ENCODE assay signal across 28 mouse cellular contexts in the genomic region with DNA sequence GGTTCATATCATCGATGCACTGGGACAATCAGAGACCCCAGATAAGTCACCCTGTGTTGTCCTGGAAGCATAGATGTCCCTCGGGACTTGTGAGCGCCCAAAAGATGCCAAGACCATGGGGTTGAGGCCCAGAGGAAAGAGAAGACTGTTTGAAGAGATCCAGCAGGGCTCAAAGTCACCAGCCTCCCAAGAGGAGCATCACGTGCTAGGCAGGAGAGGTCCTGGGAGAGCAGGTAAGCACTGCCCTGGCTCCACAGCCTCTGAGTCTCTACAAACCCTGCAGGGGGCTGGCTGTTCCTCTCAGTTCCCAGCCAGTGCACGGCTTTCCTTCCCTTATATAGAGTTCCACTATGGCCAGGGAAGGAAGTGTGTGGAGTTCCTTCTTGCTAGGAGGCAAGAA.
A peak's percentile ranks its signal among the peaks of the same experiment; 100 is the strongest.
DNase-seq lines count a peak whose midpoint lies in the region; ATAC-seq and TF ChIP-seq lines count a peak whose summit lies in the region.
"Had no signal": no experiment of that assay in that cellular context is flagged by ENCODE, and none has a peak within 500 bp of the region (broad histone marks: within the 10 kb centered on the region; RNA-seq: fewer than 3 reads in every experiment).

No protein-coding gene starts in this region.

- no peaks in the 10 kb centered on the region for H3K9me3 ChIP-seq in heart, embryonic 11.5 days (replicated peaks; ENCODE audit: control insufficient read depth, low read length)
- H3K9me3 ChIP-seq in heart, postnatal 0 days (replicated peaks; ENCODE audit: control insufficient read depth, low read length): no peaks in the 10 kb centered on the region
- H3K9me3 ChIP-seq: forebrain, embryonic 13.5 days; hindbrain, embryonic 10.5 days; hindbrain, embryonic 15.5 days; limb, embryonic 15.5 days; liver, embryonic 15.5 days had no signal

- H3K36me3 ChIP-seq in heart, embryonic 11.5 days (ENCODE audit: control insufficient read depth, insufficient read depth, low read length): no peaks in the 10 kb centered on the region
- no peaks in the 10 kb centered on the region for H3K36me3 ChIP-seq in kidney, adult 2 months (ENCODE audit: control insufficient read depth, insufficient read depth, low read length)
- no peaks in the 10 kb centered on the region for H3K36me3 ChIP-seq in heart, postnatal 0 days (replicated peaks; ENCODE audit: control insufficient read depth, insufficient read depth, low read length)
- H3K36me3 ChIP-seq: hindbrain, embryonic 10.5 days; hindbrain, embryonic 15.5 days; limb, embryonic 15.5 days; liver, embryonic 15.5 days had no signal

- DNase-seq in adrenal gland, postnatal 14 days: peak; percentile 47
- no peak for DNase-seq in adrenal gland, adult 8-10 months
- no peak for DNase-seq in heart, postnatal 4 days
- peak; percentile 50 for DNase-seq in kidney, adult 2 months
- DNase-seq in kidney, adult 8-10 months: no peak
- DNase-seq in heart, postnatal 0 days (ENCODE audit: low spot score): no peak
- DNase-seq in left cerebral cortex, postnatal 25 days (ENCODE audit: low spot score in 2 of 2): no peak
- DNase-seq: adrenal gland, adult 2 months; cerebellum, adult 11 months; cerebellum, adult 9-10 months; cerebellum, postnatal 36 days; gastrocnemius, postnatal 36 days; left cerebral cortex, postnatal 4 days; lung, embryonic 14.5 days; lung, postnatal 14 days; midbrain, embryonic 14.5 days; thymus, adult 2 months; thymus, postnatal 36 days had no signal

- no peak for ATAC-seq in heart, embryonic 11.5 days (replicated peaks; ENCODE audit: insufficient number of reproducible peaks, low FRiP score, low TSS enrichment)
- no peak for ATAC-seq in heart, postnatal 0 days (ENCODE audit: insufficient read depth, low read depth)
- ATAC-seq: activated CD4-positive, CD25-positive, alpha-beta regulatory T cell, adult 4 months; forebrain, embryonic 13.5 days; inflammation-experienced regulatory T-cells, adult 6 months had no signal

- no peak for TF ChIP-seq POLR2A in kidney, adult 2 months (IDR thresholded peaks at IDR 0.05; ENCODE audit: low read depth, low read length)

- no peak overlapping the region for H3K4me3 ChIP-seq in heart, embryonic 11.5 days (ENCODE audit: low read depth, low read length)
- H3K4me3 ChIP-seq in kidney, adult 2 months (ENCODE audit: insufficient read depth, low read depth, low read length): no peak overlapping the region
- no peak overlapping the region for H3K4me3 ChIP-seq in heart, postnatal 0 days (ENCODE audit: low read depth, low read length)
- H3K4me3 ChIP-seq: forebrain, embryonic 13.5 days; hindbrain, embryonic 10.5 days; hindbrain, embryonic 15.5 days; layer of hippocampus, adult 2 months; left cerebral cortex, adult 2 months; limb, embryonic 15.5 days; liver, embryonic 15.5 days had no signal

- no peak for TF ChIP-seq EP300 in heart, postnatal 0 days (IDR thresholded peaks at IDR 0.05; ENCODE audit: low read depth)

- no peaks in the 10 kb centered on the region for H3K27me3 ChIP-seq in heart, embryonic 11.5 days (ENCODE audit: control insufficient read depth, insufficient read depth, low read length)
- no peaks in the 10 kb centered on the region for H3K27me3 ChIP-seq in kidney, adult 2 months (replicated peaks; ENCODE audit: control insufficient read depth, insufficient read depth, low read length)
- H3K27me3 ChIP-seq in heart, postnatal 0 days (ENCODE audit: control insufficient read depth, insufficient read depth, low read length): no peaks in the 10 kb centered on the region
- H3K27me3 ChIP-seq: forebrain, embryonic 13.5 days; hindbrain, embryonic 15.5 days; limb, embryonic 15.5 days; liver, embryonic 15.5 days had no signal

- no peak for TF ChIP-seq CTCF in kidney, adult 2 months (conservative IDR thresholded peaks at IDR 0.05; ENCODE audit: insufficient read depth, insufficient read length, low read depth, low read length)
- no peak for TF ChIP-seq CTCF in heart, postnatal 0 days (IDR thresholded peaks at IDR 0.05; ENCODE audit: low read depth)

- no peak overlapping the region for H3K9ac ChIP-seq in heart, embryonic 11.5 days (ENCODE audit: low read depth, low read length)
- 0 out of 2 replicates have a peak overlapping the region, but pooled peaks have one; percentile 34 for H3K9ac ChIP-seq in heart, postnatal 0 days (replicated peaks; ENCODE audit: low read depth, low read length)
- H3K9ac ChIP-seq: forebrain, embryonic 13.5 days; hindbrain, embryonic 15.5 days; limb, embryonic 15.5 days; liver, embryonic 15.5 days; lung, embryonic 14.5 days had no signal

- WGBS in heart, embryonic 11.5 days (ENCODE audit: insufficient replicate concordance): 71% methylated on average over 5 of the region's 5 CpGs
- 56% methylated on average over 5 of the region's 5 CpGs for WGBS in kidney, adult 2 months
- 58% methylated on average over 5 of the region's 5 CpGs for WGBS in heart, postnatal 0 days

- peaks cover 83% of the 10 kb centered on the region for H3K4me1 ChIP-seq in heart, embryonic 11.5 days (ENCODE audit: control insufficient read depth, insufficient read depth, low read length)
- H3K4me1 ChIP-seq in kidney, adult 2 months (ENCODE audit: control insufficient read depth, insufficient read depth, low read length): peaks cover 80% of the 10 kb centered on the region
- H3K4me1 ChIP-seq in heart, postnatal 0 days (ENCODE audit: control insufficient read depth, insufficient read depth): peaks cover 77% of the 10 kb centered on the region

- intact Hi-C loops in left cerebral cortex, postnatal 25 days (cut with DNase I): no loop called here

- no peak overlapping the region for H3K4me2 ChIP-seq in heart, embryonic 11.5 days
- no peak overlapping the region for H3K4me2 ChIP-seq in heart, postnatal 0 days (ENCODE audit: low read depth, low read length)
- H3K4me2 ChIP-seq: forebrain, embryonic 13.5 days; hindbrain, embryonic 15.5 days; limb, embryonic 15.5 days; liver, embryonic 15.5 days; lung, embryonic 14.5 days had no signal

- H3K27ac ChIP-seq in heart, embryonic 11.5 days (ENCODE audit: low read depth, low read length): peak overlapping the region; percentile 50; the same call in 1 of the 2 replicates
- H3K27ac ChIP-seq in kidney, adult 2 months (ENCODE audit: insufficient read depth, low read depth, low read length): peak overlapping the region; percentile 64
- H3K27ac ChIP-seq in heart, postnatal 0 days (ENCODE audit: low read depth): peak overlapping the region; percentile 85
- H3K27ac ChIP-seq: forebrain, embryonic 13.5 days; hindbrain, embryonic 15.5 days; layer of hippocampus, adult 2 months; left cerebral cortex, adult 2 months; limb, embryonic 15.5 days; liver, embryonic 15.5 days had no signal

Comparison
In these comparisons a context has a peak if more than half of its experiments do, and no peak if none do; other contexts are left out.
1. DNase-seq: peak in adrenal gland, postnatal 14 days (single experiment) and kidney, adult 2 months (single experiment); none in adrenal gland, adult 8-10 months (single experiment), heart, postnatal 4 days (single experiment), kidney, adult 8-10 months (0 of 2), heart, postnatal 0 days (single experiment) and left cerebral cortex, postnatal 25 days (0 of 2).
2. Peak in every context shown above with its lines, with median percentiles within 50 percentile points of each other: H3K27ac ChIP-seq.